Mouse (Mus musculus) c-Kit-negative CD71-positive TER-119-positive erythroid progenitor cells, embryonic 14.5 days (primary cell): ENCODE results near the gene Crb2.

Experiments
- DNase-seq: peaks from one replicate; pipeline ENCODE4 v3.0.0-alpha.2; 2013; ENCODE audit warnings: low read depth, low spot score

The Crb2 gene

DNA sequence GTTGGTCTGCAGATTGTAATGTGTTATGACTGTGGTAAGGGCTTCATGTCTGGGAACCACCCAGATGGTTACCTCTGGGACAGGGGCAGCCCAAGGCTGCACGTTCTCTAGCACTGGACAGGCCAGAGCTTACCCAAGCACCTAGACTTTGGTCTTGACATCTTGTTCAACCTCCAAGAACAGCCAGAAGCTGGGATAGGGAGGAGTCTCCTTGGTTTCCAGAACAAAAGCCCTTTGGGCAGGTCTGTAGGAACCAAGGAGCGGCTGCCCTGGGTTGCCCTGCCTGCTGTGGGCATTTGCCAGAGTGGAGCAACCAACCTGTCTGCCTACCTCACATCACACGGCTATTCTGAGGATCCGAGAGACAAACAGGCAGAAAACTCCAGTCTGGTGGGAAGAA, 21.0 kb downstream of the Crb2 start:
- DNase-seq: no peak

DNA sequence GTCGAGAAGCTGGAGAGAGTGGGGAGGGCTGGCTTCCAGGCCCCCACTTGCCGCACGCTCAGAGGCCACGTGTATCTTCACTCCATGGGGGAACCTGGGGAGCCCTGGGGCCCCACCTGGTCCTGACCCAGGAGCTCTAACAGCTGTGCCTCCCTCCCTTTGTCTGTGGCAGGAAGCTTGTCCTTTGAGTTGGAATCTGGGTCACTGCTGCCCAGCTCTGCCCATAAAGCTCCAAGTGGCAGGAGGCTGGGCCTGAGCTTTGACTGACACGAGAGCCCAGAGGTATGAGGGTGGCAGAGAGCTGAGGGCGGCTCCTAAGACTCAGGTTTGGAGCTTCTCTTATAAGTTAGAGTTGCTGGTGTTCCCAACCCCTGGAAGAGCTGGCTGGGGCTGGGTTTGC, 23.1 kb downstream of the Crb2 start:
- no peak for DNase-seq

DNA sequence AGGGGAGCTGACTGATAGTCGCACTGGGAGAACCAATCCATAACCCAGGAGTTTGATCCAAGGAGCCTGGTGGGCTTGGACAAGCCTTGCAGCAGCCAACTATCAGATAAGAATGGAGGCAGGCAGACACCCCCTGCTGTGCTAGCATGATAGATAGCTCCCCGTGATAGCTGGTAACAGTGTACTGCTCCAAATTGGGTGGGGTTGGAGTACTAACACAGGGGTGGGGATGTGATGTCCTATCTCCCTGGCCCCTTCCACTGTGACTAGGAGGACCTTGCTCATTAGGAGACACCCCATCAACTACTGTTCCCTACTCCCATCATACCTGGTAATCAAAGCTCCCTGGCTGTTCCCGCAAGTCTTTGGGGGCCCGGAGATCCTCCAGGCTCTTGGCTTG, 25.6 kb downstream of the Crb2 start:
- DNase-seq: no peak

DNA sequence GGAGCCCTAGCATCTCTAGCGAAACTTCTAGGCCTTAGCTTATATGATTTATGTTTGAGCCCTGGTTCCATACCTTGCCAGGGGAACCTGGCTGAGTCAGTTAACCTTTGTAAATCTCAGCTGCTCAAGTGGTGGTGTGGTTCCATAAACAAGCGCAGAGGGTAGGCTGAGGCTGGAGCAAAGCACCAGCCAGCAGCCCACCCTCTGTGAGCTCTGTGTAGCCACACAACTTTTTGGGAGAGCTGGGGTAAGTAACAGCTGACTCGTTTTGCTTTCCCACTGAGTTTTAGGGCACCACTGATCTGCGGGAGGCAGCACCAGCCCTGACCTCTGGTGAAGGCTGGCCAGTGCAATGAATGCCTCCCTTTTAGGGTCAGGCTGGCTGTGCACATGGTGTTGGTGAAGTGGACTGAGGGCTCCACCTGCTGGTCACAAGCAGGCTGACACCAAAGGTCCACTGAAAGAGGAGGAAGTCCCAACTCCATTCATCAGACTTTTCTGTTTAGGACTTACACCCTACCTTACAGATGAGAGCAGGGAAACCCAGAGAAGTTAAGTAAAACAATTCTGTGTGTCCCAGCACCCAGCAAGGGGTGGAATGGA, 26.7 kb downstream of the Crb2 start:
- peak; percentile 24 for DNase-seq

DNA sequence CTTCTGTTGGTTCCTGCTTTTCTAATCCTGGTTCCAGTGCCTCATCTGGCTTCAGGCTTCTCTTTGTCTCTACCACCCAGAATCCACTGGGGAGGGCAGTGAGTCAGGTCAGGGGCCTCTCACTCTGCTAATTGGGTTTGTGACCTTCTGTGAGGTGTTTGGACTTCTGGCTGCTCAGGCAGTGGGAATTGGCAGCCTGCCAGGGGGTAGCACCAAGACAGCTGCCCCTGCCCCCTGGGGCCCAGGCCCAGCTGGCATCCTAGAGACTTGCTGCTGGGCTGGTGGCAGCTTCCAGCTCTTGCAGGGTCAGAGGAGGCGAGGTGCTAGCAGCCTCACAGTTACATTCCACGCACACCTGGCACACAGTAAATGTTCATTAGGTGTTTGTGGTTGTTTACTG, 35.6 kb downstream of the Crb2 start:
- no peak for DNase-seq

DNA sequence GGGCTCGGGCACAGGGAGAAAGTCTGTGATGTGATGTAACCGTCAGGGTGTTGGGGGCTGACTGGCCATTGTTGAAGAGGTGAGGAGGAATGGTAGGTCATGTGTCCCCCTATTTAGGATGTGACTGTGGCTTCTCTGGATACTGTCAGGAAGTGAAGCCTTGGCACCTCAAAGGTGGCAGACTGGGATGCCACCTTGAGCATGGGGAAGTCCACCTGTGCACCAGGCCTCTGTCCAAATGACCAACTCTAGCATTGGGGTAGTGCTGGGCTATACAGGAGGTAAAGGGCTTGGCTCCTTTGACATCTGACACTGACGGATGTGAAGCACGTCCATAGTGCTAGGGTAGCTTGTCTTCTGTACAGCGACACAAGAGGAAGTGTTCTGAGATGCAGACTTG, 36.4 kb downstream of the Crb2 start:
- DNase-seq: no peak

DNA sequence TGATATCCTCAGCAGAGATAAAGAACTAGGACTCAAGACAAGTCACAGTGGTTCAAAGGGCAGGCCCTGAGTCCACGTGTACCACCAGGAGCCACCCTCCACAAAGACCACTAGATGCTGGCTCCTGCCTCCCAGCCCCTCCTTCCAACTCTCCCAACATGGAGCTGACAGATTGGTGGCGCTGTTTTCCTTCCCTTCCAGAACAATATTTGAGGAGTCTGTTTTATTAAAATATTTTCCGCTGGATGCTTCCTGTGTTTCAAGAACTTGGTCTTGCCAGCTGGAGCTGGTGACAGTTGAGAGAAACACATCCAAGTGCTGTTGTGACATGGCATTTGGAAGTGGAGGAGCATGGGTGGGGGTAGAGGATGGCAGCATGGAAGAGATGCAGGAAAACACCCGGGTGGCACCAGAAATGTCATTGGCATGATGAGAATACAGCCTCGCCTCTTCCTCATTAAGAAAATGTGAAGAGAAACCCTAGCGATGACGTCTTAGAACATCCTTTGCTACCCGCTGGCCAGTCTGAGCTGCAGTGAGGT, 38.8 kb downstream of the Crb2 start:
- DNase-seq: no peak

DNA sequence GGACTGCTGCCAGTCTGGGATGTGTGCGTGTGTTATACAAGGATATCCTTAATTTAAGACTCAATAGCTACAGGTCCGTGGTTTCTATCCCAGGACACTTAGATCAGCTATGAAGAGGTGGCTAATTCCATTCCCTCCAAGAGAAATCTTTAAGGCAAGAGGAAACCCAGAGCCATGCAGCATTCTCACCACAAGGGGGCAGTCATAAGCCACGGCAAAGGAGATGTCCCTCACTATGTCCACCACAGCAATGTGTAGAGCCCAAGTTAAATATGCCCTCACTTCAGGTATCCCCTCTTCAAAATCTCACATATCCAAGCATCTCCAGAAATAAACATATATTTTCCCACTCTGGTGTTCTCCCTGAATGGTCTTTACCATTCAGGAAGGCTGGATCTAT, 39.6 kb downstream of the Crb2 start:
- DNase-seq: peak; percentile 50

DNA sequence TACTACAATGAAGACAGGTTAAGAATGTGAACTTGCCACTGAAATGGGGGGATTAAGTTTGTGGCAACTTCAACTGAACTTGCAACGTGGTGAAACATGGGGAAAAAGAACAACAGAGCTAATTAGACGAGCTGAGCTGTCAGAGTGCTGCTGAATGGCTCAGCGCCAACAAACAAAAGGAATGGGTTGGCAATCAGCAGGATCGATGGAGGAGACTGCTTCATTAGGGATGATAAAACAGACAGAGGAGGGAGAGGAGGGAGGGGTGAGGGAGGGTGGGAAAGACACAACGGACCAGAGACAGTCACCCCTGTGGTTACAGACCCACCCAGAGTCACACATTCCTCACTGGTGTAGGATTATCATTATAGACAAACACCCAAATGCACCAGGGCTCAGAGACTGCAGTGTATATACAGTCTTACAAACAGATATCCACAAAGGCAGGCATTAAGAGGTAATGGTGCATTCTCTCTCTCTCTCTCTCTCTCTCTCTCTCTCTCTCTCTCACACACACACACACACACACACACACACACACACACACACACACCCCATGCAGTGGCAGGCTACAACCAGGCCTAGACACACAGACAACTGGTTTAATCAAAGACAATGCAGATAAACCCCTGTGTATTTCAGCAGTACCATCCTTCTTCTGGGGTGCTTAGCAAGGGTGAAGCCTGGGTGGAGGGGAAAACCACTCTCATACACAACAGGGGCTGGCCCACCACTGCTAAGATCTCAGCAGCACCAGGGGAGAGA, 42.9 kb downstream of the Crb2 start:
- DNase-seq: no peak

DNA sequence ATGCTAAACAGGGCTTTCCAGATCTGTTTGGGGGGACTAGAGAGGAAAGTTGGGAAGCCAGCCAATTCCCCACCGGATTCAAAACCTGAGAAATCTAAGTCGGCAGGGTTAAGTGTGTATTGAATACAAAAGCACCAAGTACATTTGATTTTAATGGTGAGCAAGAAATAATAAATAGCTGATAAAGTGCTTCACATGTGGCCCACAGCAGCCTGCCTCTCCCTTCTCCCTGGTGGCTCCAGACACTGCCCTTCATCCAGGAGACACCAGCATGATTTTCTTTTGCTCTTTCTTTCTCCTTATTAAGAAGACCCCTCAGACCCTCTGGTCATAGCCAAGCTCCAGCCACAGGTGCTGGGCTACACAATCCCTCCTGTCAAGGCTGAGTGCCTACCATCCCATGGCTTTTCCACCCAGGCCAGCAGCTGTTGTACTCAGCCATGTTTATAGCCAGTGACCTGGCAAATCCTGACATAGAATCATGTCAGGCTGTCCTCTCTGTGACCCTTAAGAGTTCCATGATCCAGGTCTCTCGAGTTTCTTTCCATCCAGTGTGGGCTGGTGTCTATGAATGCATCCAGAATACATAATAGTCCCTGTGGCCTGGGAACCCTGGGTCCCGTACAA, 43.6 kb downstream of the Crb2 start:
- no peak for DNase-seq

DNA sequence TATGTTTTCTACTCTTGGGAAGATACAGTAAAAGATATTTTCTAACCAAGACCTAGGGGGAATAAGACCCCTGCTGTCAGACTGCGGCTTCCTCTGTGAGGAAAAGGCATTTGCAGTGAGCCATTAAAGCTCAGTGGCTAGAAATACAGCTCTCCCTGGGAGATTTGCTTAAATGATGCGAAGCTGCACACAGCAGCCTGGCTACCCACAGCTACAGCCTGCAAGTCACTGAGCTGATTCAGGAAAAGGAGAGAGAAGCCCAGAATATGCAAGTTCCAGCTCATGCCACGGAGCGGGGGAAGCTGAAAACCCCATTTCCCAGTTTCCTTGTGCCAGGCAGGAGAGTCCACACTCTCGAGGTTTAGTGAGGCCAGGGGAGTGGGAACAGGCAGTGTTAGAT, 46.1 kb downstream of the Crb2 start:
- DNase-seq: no peak

DNA sequence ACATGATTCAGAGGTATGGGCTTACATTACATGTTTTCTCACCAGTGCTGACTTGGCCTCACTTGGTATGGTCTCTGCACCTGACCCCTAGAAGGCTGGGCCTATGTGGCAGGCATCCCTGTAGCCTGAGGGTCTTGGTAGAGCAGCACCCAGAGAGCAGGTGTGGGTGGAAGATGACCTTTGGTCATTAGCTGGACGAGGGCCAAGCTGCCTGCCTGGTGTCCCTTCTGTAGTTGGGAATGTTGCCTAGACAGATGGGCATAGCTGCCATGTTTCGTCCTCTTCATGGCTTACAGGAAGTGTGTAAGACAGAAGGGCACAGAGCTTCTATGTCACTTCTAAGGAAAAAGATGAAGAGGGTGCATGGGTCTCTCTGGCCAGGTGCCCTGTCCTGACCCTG, 47.8 kb downstream of the Crb2 start:
- DNase-seq: no peak

DNA sequence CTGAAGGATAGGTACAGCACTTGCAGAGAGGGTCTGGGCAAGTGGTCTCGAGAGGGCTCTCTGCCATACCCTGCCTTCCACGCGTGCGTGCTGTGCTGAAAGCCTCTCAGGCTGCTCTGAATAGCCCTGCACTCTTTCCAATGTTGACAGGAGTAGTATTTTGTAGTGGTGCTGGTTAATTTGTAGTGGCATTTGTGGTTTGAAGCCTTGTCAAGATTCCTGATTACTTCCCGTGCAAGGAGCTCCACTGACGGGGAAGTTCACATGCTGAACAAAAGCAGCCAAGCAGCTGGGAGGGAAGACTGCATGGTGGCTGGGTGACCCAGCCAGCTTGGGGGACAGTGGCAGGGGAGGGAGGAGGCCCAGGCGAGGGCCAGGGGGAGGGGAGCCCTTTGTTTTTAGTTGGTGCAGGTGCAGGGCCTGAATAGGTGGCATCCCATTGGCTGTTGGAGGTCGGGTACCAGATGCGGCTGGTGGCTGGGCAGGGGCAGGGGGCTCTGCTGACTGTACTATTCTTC, 53.8 kb downstream of the Crb2 start:
- DNase-seq: no peak

DNA sequence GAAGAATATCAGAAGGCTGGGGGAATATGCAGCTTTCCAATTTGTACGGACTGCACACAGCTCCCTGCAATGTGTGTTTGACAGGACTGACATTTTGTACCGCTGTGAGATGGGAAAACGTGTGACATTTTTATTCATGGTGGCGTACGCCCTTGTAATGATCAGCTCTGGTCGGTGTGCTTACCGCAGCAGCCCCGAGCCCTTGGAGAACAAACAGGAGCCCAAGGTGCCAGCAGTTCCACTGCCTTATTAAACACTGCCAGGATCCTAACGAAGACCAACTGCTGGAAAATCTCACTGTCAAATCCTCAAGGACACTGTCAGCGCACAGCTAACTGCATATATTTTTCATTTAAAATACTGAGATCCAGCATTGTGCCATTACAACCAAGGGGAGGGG, 56.2 kb downstream of the Crb2 start:
- DNase-seq: no peak

DNA sequence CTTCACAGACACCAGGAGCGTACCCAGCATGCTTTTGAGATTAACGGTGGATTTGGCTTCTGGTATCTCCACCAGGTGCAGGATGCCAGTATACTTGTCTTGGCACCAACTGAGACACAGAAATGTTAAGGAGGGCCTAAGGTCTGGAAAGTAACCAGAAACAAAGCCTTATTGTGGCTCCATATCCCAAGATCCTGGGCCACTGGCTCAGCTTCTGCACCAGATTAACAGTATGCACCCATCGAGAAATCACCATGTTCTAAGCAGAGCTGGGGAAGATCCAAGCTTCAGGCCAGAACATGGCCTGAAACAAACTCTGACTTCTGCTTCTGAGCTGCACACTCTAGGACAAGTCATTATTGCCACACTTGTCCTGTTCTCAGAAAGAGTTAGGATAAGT, 60.9 kb downstream of the Crb2 start:
- DNase-seq: no peak

DNA sequence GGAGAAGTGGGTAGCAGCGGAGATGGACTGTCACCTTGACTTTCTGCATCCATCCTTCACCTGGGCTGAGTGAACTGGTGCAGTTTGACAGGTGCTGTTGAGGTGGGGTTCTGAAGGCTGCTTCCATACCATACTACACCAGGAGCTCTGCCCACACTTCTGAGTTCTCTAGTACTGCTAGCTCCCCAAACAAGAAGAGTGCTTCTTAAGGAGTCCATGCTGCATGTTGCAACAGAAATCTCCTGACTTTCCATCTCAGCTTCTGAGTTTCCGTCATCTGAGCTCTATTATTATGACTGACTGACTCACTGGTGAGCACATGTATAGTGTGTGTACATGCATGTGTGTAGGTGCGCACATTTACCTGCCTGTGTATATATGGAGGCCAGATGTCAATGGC, 61.5 kb downstream of the Crb2 start:
- DNase-seq: no peak

DNA sequence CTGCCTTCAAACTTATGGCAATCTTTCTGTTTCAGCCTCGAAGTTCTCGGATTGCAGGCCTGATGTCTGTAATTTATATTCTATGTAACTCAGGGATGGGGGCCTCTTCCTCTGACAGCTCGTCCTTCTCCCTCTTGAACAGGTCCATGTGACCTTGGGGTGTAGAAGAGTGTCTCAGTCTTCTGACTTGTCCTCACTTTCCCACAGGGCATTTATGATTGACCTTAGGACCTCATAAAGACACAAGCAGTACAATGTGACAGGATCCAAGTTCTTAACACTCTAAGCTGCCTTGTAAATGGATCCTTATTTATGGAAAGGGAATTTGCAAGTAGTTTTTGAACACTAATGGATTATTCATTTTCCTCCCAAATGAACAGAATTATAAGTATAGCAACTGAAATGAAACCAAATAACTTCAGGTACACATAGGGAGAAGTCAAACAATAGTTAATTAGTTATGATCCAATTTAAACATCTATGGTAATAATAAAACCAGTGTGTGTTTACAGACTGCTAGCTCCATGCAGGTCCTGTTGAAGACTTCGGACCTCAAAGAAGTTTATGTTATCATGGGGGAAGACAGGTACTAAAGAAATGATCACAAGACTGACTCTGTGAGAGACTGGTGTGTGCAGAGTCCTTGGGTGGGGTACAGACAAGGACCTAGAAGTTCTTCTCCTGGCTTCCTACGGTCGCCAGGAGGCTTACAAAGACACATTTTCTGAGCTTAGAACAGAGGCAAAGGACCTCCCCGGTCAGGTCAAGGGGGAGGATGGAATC, 62.3 kb downstream of the Crb2 start:
- no peak for DNase-seq

DNA sequence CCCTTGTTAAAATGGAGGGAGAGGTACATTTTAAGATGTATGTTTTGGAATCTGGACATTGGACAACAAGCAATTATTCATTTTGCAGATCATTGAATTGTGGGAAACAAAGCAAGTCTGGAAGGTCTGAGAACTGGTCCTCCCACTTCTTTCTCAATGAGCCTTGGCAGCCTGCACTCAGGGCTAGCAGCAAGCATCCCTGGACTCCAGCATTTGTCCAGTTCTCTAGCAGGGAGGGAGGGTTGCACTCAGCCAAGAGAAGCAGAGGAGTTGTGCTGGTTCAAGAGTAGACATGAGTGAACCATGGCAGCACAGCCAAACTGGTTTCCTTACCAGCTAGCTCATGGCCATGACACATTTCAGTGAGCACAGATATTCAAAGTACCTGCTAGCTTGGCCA, 63.9 kb downstream of the Crb2 start:
- no peak for DNase-seq

DNA sequence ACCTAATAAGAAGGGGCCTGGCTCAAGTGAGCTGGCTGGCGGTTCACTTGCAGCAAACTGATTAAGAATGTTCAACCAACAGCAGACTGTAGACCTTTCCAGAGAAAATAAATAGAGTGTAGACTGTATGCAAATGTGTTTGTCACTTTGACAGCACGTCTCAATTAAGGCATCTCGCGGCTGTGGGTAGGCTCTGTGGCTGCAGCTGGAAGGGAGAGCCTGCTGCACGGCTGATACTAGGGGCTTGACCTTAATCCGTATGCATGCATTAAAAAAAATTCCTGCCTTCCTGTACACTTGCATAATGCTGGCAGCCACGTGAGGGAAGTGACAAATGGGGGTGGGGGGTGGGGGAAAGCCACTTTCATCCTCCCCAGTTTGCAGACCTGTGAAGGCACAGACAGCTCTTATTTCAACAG, 66.1 kb downstream of the Crb2 start:
- DNase-seq: no peak

DNA sequence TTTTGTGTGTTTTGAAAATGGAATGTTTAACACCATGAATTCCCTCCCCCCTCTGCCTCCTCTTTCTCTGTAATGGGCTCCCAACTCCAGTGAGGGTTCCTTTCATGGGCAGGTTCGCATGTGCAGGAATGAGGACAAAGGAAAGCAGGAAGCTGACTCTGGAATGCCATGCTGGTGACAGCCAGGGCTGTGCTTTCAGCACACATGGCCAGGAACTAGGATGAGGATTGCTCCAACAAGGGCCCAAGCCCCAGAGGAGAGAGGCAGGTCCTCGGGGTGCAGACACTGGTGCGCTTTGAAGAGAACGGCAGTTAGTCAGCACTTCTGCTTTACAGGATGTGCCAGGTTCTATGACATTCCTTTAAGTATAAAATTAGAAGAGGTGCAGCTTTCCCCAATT, 66.7 kb downstream of the Crb2 start:
- no peak for DNase-seq
